Mouse (Mus musculus) layer of hippocampus, adult 2 months (tissue): ENCODE measurements around the gene Dapp1. TPM values are rescaled to one million over a fixed set of nuclear protein-coding genes. Genes with fewer than 3 reads are reported as not detected.

ENCODE experiments used
- DNase-seq, 2 experiments: peaks; one replicate each; pipeline ENCODE4 v3.0.0; 2022; ENCODE audit warnings: low spot score in 2 of 2
- H3K27ac ChIP-seq: fragments of 200-600 bp; 2 replicates; pipeline ENCODE4 v1.8.1; 2022
- H3K4me3 ChIP-seq: fragments of 200-600 bp; 2 replicates; pipeline ENCODE4 v1.8.1; 2022; ENCODE audit warnings: mild to moderate bottlenecking
- CTCF ChIP-seq: fragments of 200-600 bp; conservative IDR thresholded peaks from 2 replicates; pipeline ENCODE4 v1.8.1; 2022; ENCODE audit warnings: antibody characterized with exemption, mild to moderate bottlenecking, moderate library complexity
- long read RNA-seq, 2 experiments: library from polyadenylated mRNA; stranded (forward); transcript quantifications; one replicate each; pipeline ENCODE4 v2.0.0; 2021; ENCODE audit warnings: borderline mapping rate in 2 of 2
- total RNA-seq, 2 experiments: library from RNA; stranded (reverse); gene quantifications; 2 replicates each; pipeline ENCODE4 v1.2.3; 2021

Dapp1 gene
- total RNA-seq: 1 to 10 TPM; 4.2 to 5.6 TPM
- long read RNA-seq, experiment 1, transcript Dapp1-201 (9 exons, 3,083 nt): major isoform, 8 of 10 reads
- long read RNA-seq, experiment 1, partial matches to known transcripts: 0 of 10 reads
- long read RNA-seq, experiment 1, other reads (novel, unspliced or antisense): 2 of 10 reads
- long read RNA-seq, experiment 2, partial matches to known transcripts: 0 of 4 reads
- long read RNA-seq, experiment 2, other reads (novel, unspliced or antisense): 2 of 4 reads

GRCm38 (mm10) chr3:137981382-137981750 is at the start of gene Dapp1:
Gene Dapp1, minus strand, starts transcription at chr3:137981545.
- no peak for TF ChIP-seq CTCF
- DNase-seq: peak in 1 of 2 experiments; percentile 13
- peak within 1 kb of the TSS; percentile 53 for H3K4me3 ChIP-seq
- peak within 1 kb of the TSS; percentile 58 for H3K27ac ChIP-seq

GRCm38 (mm10) chr3:138030563-138030962 is 49.2 kb upstream of the Dapp1 start:
- no peak for TF ChIP-seq CTCF
- no peak for DNase-seq
- H3K4me3 ChIP-seq: no peak overlapping the region
- H3K27ac ChIP-seq: no peak overlapping the region

- Histone ChIP-seq H3K27ac (no peak overlapping the region), H3K4me3 (no peak overlapping the region)
- TF ChIP-seq CTCF: no peak
- no peak for DNase-seq
Measured at GRCm38 (mm10) chr3:138029351-138029750, 48.0 kb upstream of the Dapp1 start.

- no peak for TF ChIP-seq CTCF
- DNase-seq: no peak
- Histone ChIP-seq H3K4me3 (no peak overlapping the region), H3K27ac (no peak overlapping the region)
Measured at GRCm38 (mm10) chr3:138027575-138028362, 46.4 kb upstream of the Dapp1 start.

- no peak overlapping the region for H3K4me3 ChIP-seq
- DNase-seq: peak in 1 of 2 experiments; percentile 12
- H3K27ac ChIP-seq: peak overlapping the region; percentile 32
- no peak for TF ChIP-seq CTCF
Measured at GRCm38 (mm10) chr3:138026286-138026685, 44.9 kb upstream of the Dapp1 start.

- Histone ChIP-seq H3K27ac (no peak overlapping the region), H3K4me3 (no peak overlapping the region)
- no peak for DNase-seq
- TF ChIP-seq CTCF: no peak
Measured at GRCm38 (mm10) chr3:138022651-138023050, 41.3 kb upstream of the Dapp1 start.

- no peak for TF ChIP-seq CTCF
- DNase-seq: no peak
- H3K27ac ChIP-seq: no peak overlapping the region
- H3K4me3 ChIP-seq: no peak overlapping the region
Measured at GRCm38 (mm10) chr3:138022003-138022402, 40.7 kb upstream of the Dapp1 start.

GRCm38 (mm10) chr3:138016810-138017209 is 35.5 kb upstream of the Dapp1 start:
- H3K4me3 ChIP-seq: no peak overlapping the region
- DNase-seq: no peak
- no peak overlapping the region for H3K27ac ChIP-seq
- TF ChIP-seq CTCF: no peak

- Histone ChIP-seq H3K27ac (no peak overlapping the region), H3K4me3 (no peak overlapping the region)
- TF ChIP-seq CTCF: no peak
- DNase-seq: no peak
Measured at GRCm38 (mm10) chr3:138014725-138015124, 33.4 kb upstream of the Dapp1 start.

GRCm38 (mm10) chr3:138012351-138012750 is 31.0 kb upstream of the Dapp1 start:
- TF ChIP-seq CTCF: no peak
- DNase-seq: no peak
- no peak overlapping the region for H3K4me3 ChIP-seq
- H3K27ac ChIP-seq: no peak overlapping the region

GRCm38 (mm10) chr3:138008152-138008551 is 26.8 kb upstream of the Dapp1 start:
- TF ChIP-seq CTCF: no peak

GRCm38 (mm10) chr3:138006896-138007295 is 25.6 kb upstream of the Dapp1 start:
- Histone ChIP-seq H3K27ac (no peak overlapping the region), H3K4me3 (no peak overlapping the region)
- DNase-seq: no peak
- TF ChIP-seq CTCF: no peak

More at GRCm38 (mm10) chr3:138008152-138008551, 26.8 kb upstream of the Dapp1 start:
- DNase-seq: no peak
- no peak overlapping the region for H3K27ac ChIP-seq
- H3K4me3 ChIP-seq: no peak overlapping the region

- no peak for TF ChIP-seq CTCF
- DNase-seq: no peak
- Histone ChIP-seq H3K4me3 (no peak overlapping the region), H3K27ac (no peak overlapping the region)
Measured at GRCm38 (mm10) chr3:138003264-138003663, 21.9 kb upstream of the Dapp1 start.

- DNase-seq: no peak
- Histone ChIP-seq H3K27ac (no peak overlapping the region), H3K4me3 (no peak overlapping the region)
- TF ChIP-seq CTCF: no peak
Measured at GRCm38 (mm10) chr3:138002545-138002944, 21.2 kb upstream of the Dapp1 start.
